Mouse (Mus musculus) brain, embryonic 14.5 days (tissue): ENCODE measurements around the gene Gripap1. TPM values are rescaled to one million over a fixed set of nuclear protein-coding genes. Genes with fewer than 3 reads are reported as not detected.

Experiments used
- DNase-seq: peaks from one replicate; pipeline ENCODE4 v3.0.0-alpha.2; 2011; ENCODE audit warnings: low read depth
- CTCF ChIP-seq: fragments of 200-500 bp; IDR thresholded peaks from 2 replicates; pipeline ENCODE4 v1.5.1; 2012; ENCODE audit warnings: inconsistent platforms, mild to moderate bottlenecking, moderate library complexity, borderline replicate concordance; ENCODE audit not compliant: insufficient read depth, insufficient read length; ENCODE audit errors: extremely low read depth
- POLR2A ChIP-seq: fragments of 200-500 bp; IDR thresholded peaks from 2 replicates; pipeline ENCODE4 v1.6.1; 2012; ENCODE audit warnings: mild to moderate bottlenecking, inconsistent platforms, borderline replicate concordance; ENCODE audit not compliant: poor library complexity, insufficient read depth, insufficient read length, severe bottlenecking; ENCODE audit errors: extremely low read depth
- polyA plus RNA-seq: library from polyadenylated mRNA; depleted of rRNA; stranded (reverse); fragments of >200 nt; gene quantifications from 2 replicates; pipeline ENCODE4 v1.2.3, GENCODE M21; 2012

Gene Gripap1
- polyA plus RNA-seq, 1 experiment: 86.1 TPM

- DNase-seq: no peak
- no peak for TF ChIP-seq POLR2A
- TF ChIP-seq CTCF: no peak
Observed at GRCm38 (mm10) chrX:7764657-7765280, 24.8 kb upstream of the Gripap1 start.

- TF ChIP-seq CTCF: no peak
- TF ChIP-seq POLR2A: no peak
- no peak for DNase-seq
Observed at GRCm38 (mm10) chrX:7765281-7765670, 24.3 kb upstream of the Gripap1 start.

- TF ChIP-seq POLR2A (no peak), CTCF (no peak)
- peak; percentile 48 for DNase-seq
Observed at GRCm38 (mm10) chrX:7765764-7766163, 23.8 kb upstream of the Gripap1 start.

GRCm38 (mm10) chrX:7769302-7770017 is 20.1 kb upstream of the Gripap1 start:
- TF ChIP-seq CTCF: no peak
- TF ChIP-seq POLR2A: no peak

GRCm38 (mm10) chrX:7772766-7773165 is 16.8 kb upstream of the Gripap1 start:
- no peak for TF ChIP-seq POLR2A
- TF ChIP-seq CTCF: peak; percentile 28; the same call in 1 of the 2 replicates
- DNase-seq: no peak

More at GRCm38 (mm10) chrX:7769302-7770017, 20.1 kb upstream of the Gripap1 start:
- DNase-seq: no peak

- no peak for DNase-seq
- TF ChIP-seq POLR2A: no peak
- TF ChIP-seq CTCF: no peak
Observed at GRCm38 (mm10) chrX:7775501-7776205, 13.9 kb upstream of the Gripap1 start.

- DNase-seq: peak; percentile 52
- TF ChIP-seq POLR2A (no peak), CTCF (peak; percentile 74)
Observed at GRCm38 (mm10) chrX:7776329-7777082, 13.1 kb upstream of the Gripap1 start.

GRCm38 (mm10) chrX:7778450-7779244 is 10.9 kb upstream of the Gripap1 start:
- no peak for DNase-seq
- TF ChIP-seq CTCF (no peak), POLR2A (no peak)

GRCm38 (mm10) chrX:7779294-7779693 is 10.3 kb upstream of the Gripap1 start:
- TF ChIP-seq CTCF (no peak), POLR2A (no peak)

GRCm38 (mm10) chrX:7782603-7783092 is 6.9 kb upstream of the Gripap1 start:
- no peak for DNase-seq
- TF ChIP-seq CTCF (no peak), POLR2A (no peak)

More at GRCm38 (mm10) chrX:7779294-7779693, 10.3 kb upstream of the Gripap1 start:
- DNase-seq: no peak

GRCm38 (mm10) chrX:7790309-7790708 is 744 bp downstream of the Gripap1 start:
- TF ChIP-seq POLR2A (no peak), CTCF (no peak)
- peak; percentile 22 for DNase-seq
